Mouse (Mus musculus) midbrain, embryonic 13.5 days (tissue): ENCODE data around the gene Atp10b. TPM values are rescaled to one million over a fixed set of nuclear protein-coding genes. Genes with fewer than 3 reads are reported as not detected.

ENCODE experiments used
- ATAC-seq: fragments of 200-750 bp; cut with Nextera tagmentation; 2 replicates; pipeline ENCODE4 v1.8.0; 2017; ENCODE audit warnings: mild to moderate bottlenecking, moderate TSS enrichment, moderate library complexity
- H3K27ac ChIP-seq: fragments of 300-500 bp; sonication (generic); 2 replicates; pipeline ENCODE4 v1.5.1; 2015; ENCODE audit warnings: inconsistent platforms, mild to moderate bottlenecking, moderate library complexity
- H3K27me3 ChIP-seq: fragments of 300-500 bp; sonication (generic); 2 replicates; pipeline ENCODE4 v1.6.1; 2015; ENCODE audit warnings: mild to moderate bottlenecking, inconsistent platforms
- H3K36me3 ChIP-seq: fragments of 300-500 bp; sonication (generic); 2 replicates; pipeline ENCODE4 v1.6.1; 2015; ENCODE audit warnings: mild to moderate bottlenecking, inconsistent platforms
- H3K4me1 ChIP-seq: fragments of 300-500 bp; sonication (generic); replicated peaks from 2 replicates; pipeline ENCODE4 v1.6.1; 2015; ENCODE audit warnings: inconsistent platforms
- H3K4me2 ChIP-seq: fragments of 300-500 bp; sonication (generic); replicated peaks from 2 replicates; pipeline ENCODE4 v1.6.1; 2015; ENCODE audit warnings: moderate library complexity, mild to moderate bottlenecking, inconsistent platforms
- H3K4me3 ChIP-seq: fragments of 300-500 bp; sonication (generic); replicated peaks from 2 replicates; pipeline ENCODE4 v1.5.1; 2015; ENCODE audit warnings: mild to moderate bottlenecking, inconsistent platforms
- H3K9ac ChIP-seq: fragments of 300-500 bp; sonication (generic); replicated peaks from 2 replicates; pipeline ENCODE4 v1.6.1; 2015; ENCODE audit warnings: mild to moderate bottlenecking, inconsistent platforms
- H3K9me3 ChIP-seq: fragments of 300-500 bp; sonication (generic); 2 replicates; pipeline ENCODE4 v1.6.1; 2016; ENCODE audit warnings: mild to moderate bottlenecking, inconsistent platforms
- WGBS: fragments of 180-500 bp; shearing (Covaris S2); methylation state at CpG from one replicate; pipeline ENCODE4 v1.1.7; 2015; 5-methylcytosine and 5-hydroxymethylcytosine counted together
- polyA plus RNA-seq: library from polyadenylated mRNA; unstranded; fragments of >200 nt; fragmentation: Nextera tagmentation; extraction: Ambion mirVana; gene quantifications from 2 replicates; pipeline ENCODE4 v1.2.1, GENCODE M21; 2015

Gene Atp10b
- polyA plus RNA-seq, 1 experiment from 2014 or later: 0.08 TPM

- no peaks in the 10 kb centered on the region for H3K36me3 ChIP-seq
- peaks cover 19% of the 10 kb centered on the region for H3K4me1 ChIP-seq
- no peak overlapping the region for H3K4me3 ChIP-seq
- H3K27me3 ChIP-seq: no peaks in the 10 kb centered on the region
- no peak overlapping the region for H3K4me2 ChIP-seq
- no peak overlapping the region for H3K9ac ChIP-seq
- H3K27ac ChIP-seq: no peak overlapping the region
- 81% methylated on average over 3 of the region's 3 CpGs for WGBS
- no peak for ATAC-seq
- H3K9me3 ChIP-seq: no peaks in the 10 kb centered on the region
These were observed 117.8 kb downstream of the Atp10b start for GRCm38 (mm10) chr11:43267505-43267904.

GRCm38 (mm10) chr11:43269503-43270255 is 120.0 kb downstream of the Atp10b start:
- Histone ChIP-seq H3K27ac (peak overlapping the region; percentile 82), H3K9me3 (no peaks in the 10 kb centered on the region), H3K27me3 (no peaks in the 10 kb centered on the region), H3K4me1 (peaks cover 19% of the 10 kb centered on the region), H3K9ac (peak overlapping the region; percentile 42; the same call in 1 of the 2 replicates), H3K4me2 (peak overlapping the region; percentile 30), H3K4me3 (no peak overlapping the region), H3K36me3 (no peaks in the 10 kb centered on the region)
- peak; percentile 89 for ATAC-seq
- 31% methylated on average over 6 of the region's 6 CpGs for WGBS

DNA sequence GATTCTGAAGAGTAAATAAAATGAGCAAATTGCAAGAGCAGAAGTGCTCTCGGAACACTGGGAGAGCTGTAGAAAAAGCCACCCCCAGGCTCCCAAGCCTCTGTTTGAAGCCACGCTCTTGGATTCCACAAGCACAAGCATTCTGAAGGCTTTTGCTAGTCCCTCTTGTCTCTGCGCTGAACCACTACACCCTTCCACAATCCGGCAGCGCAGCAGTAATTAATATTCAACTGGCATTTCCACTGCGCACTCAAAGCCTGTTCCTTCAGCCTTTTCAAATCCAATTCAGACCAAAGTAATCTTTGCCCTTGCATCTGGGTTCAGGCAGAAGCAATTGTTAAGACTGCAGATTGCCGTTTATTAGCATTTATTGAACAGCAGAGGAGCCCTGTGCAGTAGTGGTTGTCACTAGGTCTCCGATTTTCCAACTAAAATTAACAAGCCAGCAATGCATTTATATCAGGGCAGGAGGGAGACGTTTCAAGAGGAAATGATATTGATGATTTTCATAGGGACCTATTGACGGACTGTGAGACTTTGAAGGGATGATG is 120.7 kb downstream of the Atp10b start:
- H3K27me3 ChIP-seq: no peaks in the 10 kb centered on the region
- peak overlapping the region; percentile 30 for H3K4me2 ChIP-seq
- peak; percentile 91 for ATAC-seq
- H3K9me3 ChIP-seq: no peaks in the 10 kb centered on the region
- no peak overlapping the region for H3K4me3 ChIP-seq
- H3K9ac ChIP-seq: peak overlapping the region; percentile 42; the same call in 1 of the 2 replicates
- 14% methylated on average over 10 of the region's 10 CpGs for WGBS
- H3K27ac ChIP-seq: peak overlapping the region; percentile 82
- H3K4me1 ChIP-seq: peaks cover 19% of the 10 kb centered on the region
- H3K36me3 ChIP-seq: no peaks in the 10 kb centered on the region

DNA sequence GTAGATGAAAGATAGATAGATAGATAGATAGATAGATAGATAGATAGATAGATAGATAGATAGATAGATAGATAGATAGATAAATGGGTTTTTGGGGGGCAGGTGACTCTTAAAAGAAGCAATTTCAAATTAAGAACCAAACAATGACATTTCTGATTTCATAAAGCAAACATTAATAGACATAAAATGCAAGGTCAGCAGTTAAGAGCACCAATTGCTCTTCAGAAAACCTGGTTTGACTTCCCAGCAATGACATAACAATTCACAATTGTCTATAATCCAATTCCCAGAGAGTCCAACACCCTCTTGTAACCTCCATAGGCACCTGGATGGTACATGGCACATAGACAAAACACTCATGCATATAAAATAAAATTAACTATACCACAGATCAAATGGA is 124.2 kb downstream of the Atp10b start:
- peaks cover 18% of the 10 kb centered on the region for H3K4me1 ChIP-seq
- H3K27ac ChIP-seq: no peak overlapping the region
- H3K9me3 ChIP-seq: no peaks in the 10 kb centered on the region
- H3K36me3 ChIP-seq: no peaks in the 10 kb centered on the region
- ATAC-seq: no peak
- no peak overlapping the region for H3K4me2 ChIP-seq
- no peak overlapping the region for H3K4me3 ChIP-seq
- H3K27me3 ChIP-seq: no peaks in the 10 kb centered on the region
- no peak overlapping the region for H3K9ac ChIP-seq

- Histone ChIP-seq H3K36me3 (no peaks in the 10 kb centered on the region), H3K27me3 (no peaks in the 10 kb centered on the region), H3K4me3 (no peak overlapping the region), H3K9me3 (no peaks in the 10 kb centered on the region), H3K4me1 (no peaks in the 10 kb centered on the region), H3K9ac (no peak overlapping the region), H3K27ac (no peak overlapping the region), H3K4me2 (no peak overlapping the region)
- no peak for ATAC-seq
- 90% methylated on average over 6 of the region's 6 CpGs for WGBS
These were observed 147.9 kb downstream of the Atp10b start for GRCm38 (mm10) chr11:43297584-43297983.

DNA sequence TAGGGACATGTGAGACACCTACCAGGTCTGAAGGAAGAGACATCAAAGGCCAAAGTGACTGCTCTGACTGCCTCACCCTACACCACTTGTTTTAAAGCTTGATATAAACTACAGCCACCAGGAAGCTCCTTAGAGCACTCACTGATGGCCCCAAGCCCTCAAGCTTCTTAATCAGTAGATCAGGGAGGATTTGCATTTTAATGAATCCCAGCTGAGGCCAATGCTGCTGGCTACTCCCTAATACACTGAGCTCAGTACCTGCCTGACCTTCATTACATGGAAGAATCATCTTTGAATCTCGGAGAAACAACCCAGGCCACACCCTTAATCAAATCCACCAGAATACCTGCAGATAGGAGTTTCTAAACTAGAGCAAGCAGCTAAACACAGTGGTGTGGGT is 161.3 kb downstream of the Atp10b start:
- no peaks in the 10 kb centered on the region for H3K27me3 ChIP-seq
- peak; percentile 50; the same call in 1 of the 2 replicates for ATAC-seq
- H3K27ac ChIP-seq: no peak overlapping the region
- WGBS: 14% methylated on average over 1 of the region's 1 CpGs
- H3K9me3 ChIP-seq: no peaks in the 10 kb centered on the region
- H3K4me1 ChIP-seq: peaks cover 15% of the 10 kb centered on the region
- no peaks in the 10 kb centered on the region for H3K36me3 ChIP-seq
- H3K9ac ChIP-seq: no peak overlapping the region
- H3K4me3 ChIP-seq: no peak overlapping the region
- H3K4me2 ChIP-seq: no peak overlapping the region

Other genes starting within 250 kb of the Atp10b start
- gene Gm9972, start 114.1 kb upstream of the Atp10b start, polyA plus RNA-seq: not detected in 2 replicates